Mouse (Mus musculus) hindbrain, embryonic 15.5 days (tissue): ENCODE data around the gene Ttc38. TPM values are rescaled to one million over a fixed set of nuclear protein-coding genes. Genes with fewer than 3 reads are reported as not detected.
"Not testable (repeated sequence)": the region's sequence is repeated elsewhere in the genome, so short reads cannot be mapped to it uniquely, and the experiment has no call there.

Source experiments
- ATAC-seq: fragments of 200-750 bp; cut with Nextera tagmentation; 2 replicates; pipeline ENCODE4 v1.8.0; 2017; ENCODE audit warnings: low read depth, moderate number of reproducible peaks, moderate TSS enrichment; ENCODE audit not compliant: low FRiP score
- H3K27ac ChIP-seq: fragments of 300-500 bp; sonication (generic); replicated peaks from 2 replicates; pipeline ENCODE4 v1.5.1; 2015; ENCODE audit warnings: mild to moderate bottlenecking, inconsistent platforms
- H3K27me3 ChIP-seq: fragments of 300-500 bp; sonication (generic); 2 replicates; pipeline ENCODE4 v1.6.1; 2015; ENCODE audit warnings: control low read depth, inconsistent platforms
- H3K36me3 ChIP-seq: fragments of 300-500 bp; sonication (generic); 2 replicates; pipeline ENCODE4 v1.6.1; 2015; ENCODE audit warnings: control low read depth, inconsistent platforms
- H3K4me1 ChIP-seq: fragments of 300-500 bp; sonication (generic); replicated peaks from 2 replicates; pipeline ENCODE4 v1.6.1; 2015; ENCODE audit warnings: control low read depth, inconsistent platforms
- H3K4me2 ChIP-seq: fragments of 300-500 bp; sonication (generic); 2 replicates; pipeline ENCODE4 v1.6.1; 2015; ENCODE audit warnings: moderate library complexity, mild to moderate bottlenecking, inconsistent platforms
- H3K4me3 ChIP-seq: fragments of 300-500 bp; sonication (generic); 2 replicates; pipeline ENCODE4 v1.5.1; 2015; ENCODE audit warnings: mild to moderate bottlenecking, inconsistent platforms
- H3K9ac ChIP-seq: fragments of 300-500 bp; sonication (generic); 2 replicates; pipeline ENCODE4 v1.6.1; 2015; ENCODE audit warnings: inconsistent platforms
- H3K9me3 ChIP-seq: fragments of 300-500 bp; sonication (generic); 2 replicates; pipeline ENCODE4 v1.6.1; 2016; ENCODE audit warnings: control low read depth, inconsistent platforms
- WGBS: fragments of 180-500 bp; shearing (Covaris S2); methylation state at CpG from one replicate; pipeline ENCODE4 v1.1.7; 2015; 5-methylcytosine and 5-hydroxymethylcytosine counted together
- polyA plus RNA-seq: library from polyadenylated mRNA; unstranded; fragments of >200 nt; fragmentation: Nextera tagmentation; extraction: Ambion mirVana; gene quantifications from 2 replicates; pipeline ENCODE4 v1.2.1, GENCODE M21; 2015

Gene Ttc38
- polyA plus RNA-seq, 1 experiment from 2014 or later: 2.9 TPM

- no peaks in the 10 kb centered on the region; the same call in 1 of the 2 replicates for H3K27me3 ChIP-seq
- no peaks in the 10 kb centered on the region for H3K36me3 ChIP-seq
- H3K4me3 ChIP-seq: no peak overlapping the region
- peaks cover 14% of the 10 kb centered on the region for H3K4me1 ChIP-seq
- no peak overlapping the region for H3K9ac ChIP-seq
- H3K9me3 ChIP-seq: no peaks in the 10 kb centered on the region
- 87% methylated on average over 4 of the region's 4 CpGs for WGBS
- ATAC-seq: no peak
- H3K4me2 ChIP-seq: no peak overlapping the region
- H3K27ac ChIP-seq: no peak overlapping the region
Measured at GRCm38 (mm10) chr15:85828071-85828470, 4.0 kb upstream of the Ttc38 start.

- 71% methylated on average over 5 of the region's 5 CpGs for WGBS
- ATAC-seq: no peak
Measured at GRCm38 (mm10) chr15:85829470-85829869, 2.6 kb upstream of the Ttc38 start.

GRCm38 (mm10) chr15:85832599-85832998 lies 493 bp downstream of the Ttc38 start:
- WGBS: 53% methylated on average over 8 of the region's 8 CpGs

More at GRCm38 (mm10) chr15:85829470-85829869, 2.6 kb upstream of the Ttc38 start:
- H3K27ac ChIP-seq: no peak overlapping the region
- no peaks in the 10 kb centered on the region for H3K36me3 ChIP-seq
- no peaks in the 10 kb centered on the region for H3K27me3 ChIP-seq
- H3K4me1 ChIP-seq: peaks cover 14% of the 10 kb centered on the region
- no peak overlapping the region for H3K4me2 ChIP-seq
- H3K4me3 ChIP-seq: no peak overlapping the region
- no peaks in the 10 kb centered on the region for H3K9me3 ChIP-seq
- no peak overlapping the region for H3K9ac ChIP-seq

GRCm38 (mm10) chr15:85835335-85835734 lies 3.2 kb downstream of the Ttc38 start:
- no peak overlapping the region for H3K27ac ChIP-seq
- ATAC-seq: no peak

More at GRCm38 (mm10) chr15:85832599-85832998, 493 bp downstream of the Ttc38 start:
- ATAC-seq: no peak
- H3K9ac ChIP-seq: peak overlapping the region; percentile 59
- H3K9me3 ChIP-seq: no peaks in the 10 kb centered on the region
- no peaks in the 10 kb centered on the region for H3K27me3 ChIP-seq
- no peak overlapping the region for H3K27ac ChIP-seq
- H3K4me1 ChIP-seq: peaks cover 14% of the 10 kb centered on the region
- no peaks in the 10 kb centered on the region for H3K36me3 ChIP-seq
- peak overlapping the region; percentile 94 for H3K4me2 ChIP-seq
- H3K4me3 ChIP-seq: peak overlapping the region; percentile 63

GRCm38 (mm10) chr15:85836887-85837286 lies 4.8 kb downstream of the Ttc38 start:
- Histone ChIP-seq H3K9me3 (no peaks in the 10 kb centered on the region), H3K9ac (no peak overlapping the region), H3K36me3 (no peaks in the 10 kb centered on the region), H3K27ac (no peak overlapping the region), H3K4me1 (peaks cover 8% of the 10 kb centered on the region), H3K4me3 (no peak overlapping the region), H3K4me2 (no peak overlapping the region), H3K27me3 (no peaks in the 10 kb centered on the region)
- no peak for ATAC-seq
- 98% methylated on average over 5 of the region's 5 CpGs for WGBS

More at GRCm38 (mm10) chr15:85835335-85835734, 3.2 kb downstream of the Ttc38 start:
- 68% methylated on average over 3 of the region's 3 CpGs for WGBS
- no peaks in the 10 kb centered on the region for H3K27me3 ChIP-seq
- no peaks in the 10 kb centered on the region for H3K36me3 ChIP-seq
- H3K9me3 ChIP-seq: no peaks in the 10 kb centered on the region
- H3K4me1 ChIP-seq: peaks cover 14% of the 10 kb centered on the region
- no peak overlapping the region for H3K4me2 ChIP-seq
- H3K4me3 ChIP-seq: no peak overlapping the region
- no peak overlapping the region for H3K9ac ChIP-seq

- Histone ChIP-seq H3K27me3 (no peaks in the 10 kb centered on the region), H3K4me3 (no peak overlapping the region), H3K36me3 (no peaks in the 10 kb centered on the region), H3K9me3 (no peaks in the 10 kb centered on the region), H3K4me1 (no peaks in the 10 kb centered on the region), H3K9ac (no peak overlapping the region), H3K27ac (no peak overlapping the region), H3K4me2 (no peak overlapping the region)
- WGBS: 36% methylated on average over 6 of the region's 6 CpGs
- no peak for ATAC-seq
Measured at GRCm38 (mm10) chr15:85840983-85841382, 8.9 kb downstream of the Ttc38 start.

GRCm38 (mm10) chr15:85841796-85842360 lies 9.8 kb downstream of the Ttc38 start:
- no peak for ATAC-seq
- 82% methylated on average over 5 of the region's 5 CpGs for WGBS
- no peak overlapping the region for H3K4me2 ChIP-seq

GRCm38 (mm10) chr15:85845071-85845470 lies 13.0 kb downstream of the Ttc38 start:
- Histone ChIP-seq H3K36me3 (no peaks in the 10 kb centered on the region), H3K9me3 (no peaks in the 10 kb centered on the region), H3K27me3 (no peaks in the 10 kb centered on the region), H3K4me3 (no peak overlapping the region), H3K9ac (no peak overlapping the region), H3K27ac (no peak overlapping the region), H3K4me2 (no peak overlapping the region), H3K4me1 (no peaks in the 10 kb centered on the region)
- ATAC-seq: no peak

More at GRCm38 (mm10) chr15:85841796-85842360, 9.8 kb downstream of the Ttc38 start:
- Histone ChIP-seq H3K9me3 (no peaks in the 10 kb centered on the region), H3K27ac (no peak overlapping the region), H3K4me3 (no peak overlapping the region), H3K4me1 (no peaks in the 10 kb centered on the region), H3K9ac (no peak overlapping the region), H3K36me3 (no peaks in the 10 kb centered on the region), H3K27me3 (no peaks in the 10 kb centered on the region)

- Histone ChIP-seq H3K27ac (no peak overlapping the region), H3K9me3 (no peaks in the 10 kb centered on the region), H3K4me3 (no peak overlapping the region), H3K27me3 (no peaks in the 10 kb centered on the region), H3K9ac (no peak overlapping the region), H3K4me1 (no peaks in the 10 kb centered on the region), H3K36me3 (no peaks in the 10 kb centered on the region), H3K4me2 (no peak overlapping the region)
- ATAC-seq: no peak
- 78% methylated on average over 12 of the region's 12 CpGs for WGBS
Measured at GRCm38 (mm10) chr15:85851656-85852392, 19.7 kb downstream of the Ttc38 start.

GRCm38 (mm10) chr15:85858980-85859489 lies 26.9 kb downstream of the Ttc38 start:
- Histone ChIP-seq H3K4me3 (peak overlapping the region; percentile 55), H3K27ac (peak overlapping the region; percentile 83), H3K4me2 (peak overlapping the region; percentile 85), H3K9ac (peak overlapping the region; percentile 85), H3K27me3 (no peaks in the 10 kb centered on the region), H3K9me3 (no peaks in the 10 kb centered on the region), H3K36me3 (no peaks in the 10 kb centered on the region), H3K4me1 (peaks cover 25% of the 10 kb centered on the region)
- ATAC-seq: no peak
- WGBS: 12% methylated on average over 15 of the region's 15 CpGs

- peak within 1 kb of the TSS; percentile 55 for H3K4me3 ChIP-seq
- peak; percentile 99 for ATAC-seq
- peaks cover 25% of the 10 kb centered on the region for H3K4me1 ChIP-seq
- H3K36me3 ChIP-seq: no peaks in the 10 kb centered on the region
- peak within 1 kb of the TSS; percentile 85 for H3K9ac ChIP-seq
- WGBS: under 1% methylated on average over 42 of the region's 42 CpGs
- no peaks in the 10 kb centered on the region for H3K9me3 ChIP-seq
- H3K27me3 ChIP-seq: no peaks in the 10 kb centered on the region
- peak within 1 kb of the TSS; percentile 83 for H3K27ac ChIP-seq
- peak within 1 kb of the TSS; percentile 85 for H3K4me2 ChIP-seq
Measured at GRCm38 (mm10) chr15:85859490-85860031, 27.5 kb downstream of the Ttc38 start, which contains the start of gene Gtse1. Gtse1 (plus strand) TSS chr15:85859745.

GRCm38 (mm10) chr15:85865913-85866312 lies 33.8 kb downstream of the Ttc38 start:
- H3K4me3 ChIP-seq, H3K9ac ChIP-seq, H3K4me2 ChIP-seq, H3K27ac ChIP-seq, H3K9me3 ChIP-seq, ATAC-seq, H3K27me3 ChIP-seq, H3K36me3 ChIP-seq, H3K4me1 ChIP-seq: not testable (repeated sequence)
- 91% methylated on average over 7 of the region's 7 CpGs for WGBS
